Mouse (Mus musculus) E14TG2a.4 (cell line): Measurements from ENCODE around the gene Gm45234.

Experiments
- CTCF ChIP-seq: conservative IDR thresholded peaks from 2 replicates; pipeline ENCODE4 v1.5.1; 2014; ENCODE audit warnings: low read length
- NANOG ChIP-seq: IDR thresholded peaks from 2 replicates; pipeline ENCODE4 v1.6.1; 2014; ENCODE audit warnings: borderline replicate concordance, low read length, mixed read lengths
- POU5F1 ChIP-seq: IDR thresholded peaks from 2 replicates; pipeline ENCODE4 v1.6.1; 2014; ENCODE audit warnings: low read length, borderline replicate concordance

DNA sequence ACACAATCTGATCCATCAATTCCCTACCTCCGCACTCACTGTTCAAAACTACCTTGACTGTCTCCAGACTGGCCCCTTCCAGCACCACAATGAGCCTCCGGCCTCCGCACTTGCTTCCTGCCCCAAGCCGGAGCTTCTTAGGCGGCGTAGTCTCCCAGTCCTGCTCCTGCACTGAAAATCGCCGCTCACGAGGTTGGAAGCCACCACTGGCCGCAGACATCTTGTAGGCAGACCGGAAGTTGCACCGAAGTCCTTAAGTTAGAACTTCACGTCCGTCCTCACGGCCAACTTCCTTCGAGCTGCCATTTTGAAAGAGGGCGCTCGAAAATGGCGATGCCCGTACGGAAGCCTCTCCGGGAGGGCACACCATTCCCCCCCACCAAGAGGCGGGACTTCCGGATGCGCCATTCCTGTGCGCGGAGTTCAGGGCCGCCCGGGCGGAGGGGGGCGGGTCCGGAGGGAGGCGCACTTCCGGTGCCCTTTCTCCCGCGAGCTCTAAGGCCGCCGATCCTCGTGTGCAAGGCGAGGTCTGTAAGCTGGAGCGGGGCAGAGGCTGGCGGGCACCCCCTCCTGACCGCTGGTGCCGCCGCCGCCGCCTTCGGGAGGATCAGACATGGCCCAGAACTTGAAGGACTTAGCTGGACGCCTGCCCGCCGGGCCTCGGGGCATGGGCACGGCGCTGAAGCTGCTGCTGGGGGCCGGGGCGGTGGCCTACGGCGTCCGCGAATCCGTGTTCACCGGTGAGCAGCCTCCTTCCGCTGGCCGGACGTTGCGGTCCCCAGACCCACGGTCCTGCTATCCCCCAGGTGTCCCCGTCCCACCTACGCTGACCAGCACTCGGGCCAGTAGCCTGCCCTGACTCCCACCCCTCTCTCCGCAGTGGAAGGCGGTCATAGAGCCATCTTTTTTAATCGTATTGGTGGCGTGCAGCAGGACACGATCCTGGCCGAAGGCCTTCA lies 43.7 kb downstream of the Gm45234 start, which contains the start of the genes Emg1 and Phb2:
- TF ChIP-seq CTCF (no peak), POU5F1 (no peak), NANOG (no peak)
